Mouse (Mus musculus): Measurements from ENCODE around the gene Slc6a20b.

The Slc6a20b gene

GRCm38 (mm10) chr9:123589240-123589910, 43.0 kb downstream of the Slc6a20b start:
- DNase-seq = peak; percentile 12

GRCm38 (mm10) chr9:123577360-123578192, 54.8 kb downstream of the Slc6a20b start:
- no peak for DNase-seq

- DNase-seq = no peak
These were observed 77.8 kb downstream of the Slc6a20b start for GRCm38 (mm10) chr9:123554599-123554998.
